Mouse (Mus musculus) spleen, adult 2 months (tissue): Measurements from ENCODE around the gene Ptk7. TPM values are rescaled to one million over a fixed set of nuclear protein-coding genes. Genes with fewer than 3 reads are reported as not detected.

Experiments
- DNase-seq, 2 experiments: peaks; one replicate each; pipeline versions ENCODE4 v3.0.0 to v3.0.0-alpha.2; 2012 to 2021; ENCODE audit warnings: low spot score in 2 of 2, low read depth in 1 of 2
- H3K27ac ChIP-seq: fragments of 200-500 bp; 2 replicates; pipeline ENCODE4 v1.5.1; 2012; ENCODE audit warnings: low read length, inconsistent platforms; ENCODE audit not compliant: insufficient read depth
- H3K27me3 ChIP-seq: fragments of 200-500 bp; 2 replicates; pipeline ENCODE4 v1.6.1; 2012; ENCODE audit warnings: mild to moderate bottlenecking, moderate library complexity, low read length, inconsistent platforms; ENCODE audit not compliant: control insufficient read depth, insufficient read depth
- H3K36me3 ChIP-seq: fragments of 200-500 bp; 2 replicates; pipeline ENCODE4 v1.6.1; 2012; ENCODE audit warnings: mild to moderate bottlenecking, low read length, inconsistent platforms; ENCODE audit not compliant: control insufficient read depth, insufficient read depth
- H3K4me1 ChIP-seq: fragments of 200-500 bp; 2 replicates; pipeline ENCODE4 v1.6.1; 2011; ENCODE audit warnings: inconsistent platforms; ENCODE audit not compliant: control insufficient read depth, insufficient read depth, insufficient read length
- H3K4me3 ChIP-seq: fragments of 200-500 bp; 2 replicates; pipeline ENCODE4 v1.5.1; 2011; ENCODE audit warnings: mild to moderate bottlenecking, inconsistent platforms; ENCODE audit not compliant: insufficient read depth, insufficient read length; ENCODE audit errors: extremely low read depth
- CTCF ChIP-seq: fragments of 200-500 bp; IDR thresholded peaks from 2 replicates; pipeline ENCODE4 v1.5.1; 2011; ENCODE audit warnings: mild to moderate bottlenecking, inconsistent platforms; ENCODE audit not compliant: insufficient read depth, insufficient read length, insufficient replicate concordance; ENCODE audit errors: extremely low read depth
- POLR2A ChIP-seq: fragments of 200-500 bp; IDR thresholded peaks from 2 replicates; pipeline ENCODE4 v1.6.1; 2011; ENCODE audit warnings: low read depth, low read length, inconsistent platforms
- WGBS: fragments of 180-500 bp; shearing (Covaris S2); methylation state at CpG from one replicate; pipeline ENCODE4 v1.1.7; 2018; 5-methylcytosine and 5-hydroxymethylcytosine counted together
- polyA plus RNA-seq: library from polyadenylated mRNA; depleted of rRNA; stranded (reverse); fragments of >200 nt; gene quantifications from 2 replicates; pipeline ENCODE4 v1.2.3, GENCODE M21; 2012

Gene Ptk7
- polyA plus RNA-seq, 1 experiment: 8.5 TPM

DNA sequence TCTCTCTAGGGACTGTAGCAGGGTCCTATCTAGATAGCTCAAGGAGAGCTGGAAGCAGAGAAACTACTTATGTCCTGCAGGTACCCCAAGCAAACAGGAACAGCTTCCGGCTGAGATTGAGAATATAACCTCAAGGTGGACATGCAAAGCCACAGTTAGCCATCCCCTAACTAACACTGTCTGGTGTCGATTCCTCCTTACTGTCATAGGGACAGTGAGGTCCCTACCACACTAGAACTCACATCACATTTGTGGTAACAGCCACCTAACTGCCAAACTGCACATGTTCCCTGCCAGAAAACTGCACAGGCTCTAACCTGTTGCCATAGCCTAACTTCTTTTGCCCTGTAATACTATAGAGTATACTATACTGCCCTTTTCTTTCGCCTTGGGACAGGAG lies 75.4 kb downstream of the Ptk7 start:
- 0 out of 2 replicates have a peak, but pooled peaks cover 2% of the 10 kb centered on the region for H3K27me3 ChIP-seq
- TF ChIP-seq POLR2A: no peak
- TF ChIP-seq CTCF: no peak
- no peak overlapping the region for H3K27ac ChIP-seq
- H3K4me3 ChIP-seq: no peak overlapping the region
- WGBS: 86% methylated on average over 3 of the region's 3 CpGs
- H3K36me3 ChIP-seq: peaks cover 20% of the 10 kb centered on the region
- DNase-seq: no peak
- peaks cover 8% of the 10 kb centered on the region; the same call in 1 of the 2 replicates for H3K4me1 ChIP-seq

DNA sequence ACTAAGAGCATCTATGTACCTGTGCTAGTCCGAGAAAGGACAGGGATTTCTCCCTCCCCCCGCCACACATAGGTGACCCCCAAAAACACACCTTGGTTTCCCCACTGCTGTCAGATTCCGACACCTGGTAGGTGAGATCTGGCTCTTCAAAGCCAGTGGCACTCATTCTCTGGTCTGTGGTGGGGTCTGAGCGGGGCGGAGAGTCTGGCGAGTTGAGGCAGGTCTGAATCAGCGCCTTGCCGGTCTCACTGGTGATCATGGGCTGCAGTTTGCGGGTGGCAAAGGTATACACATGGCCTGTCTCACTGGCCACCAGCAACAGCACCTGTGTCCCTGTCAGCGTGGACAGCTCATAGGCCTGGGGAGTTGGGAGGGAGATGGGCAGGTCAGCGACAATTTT lies 75.8 kb downstream of the Ptk7 start:
- peak overlapping the region; percentile 16; the same call in 1 of the 2 replicates for H3K4me3 ChIP-seq
- WGBS: 92% methylated on average over 11 of the region's 11 CpGs
- peaks cover 23% of the 10 kb centered on the region for H3K36me3 ChIP-seq
- TF ChIP-seq CTCF: no peak
- no peak for TF ChIP-seq POLR2A
- H3K27me3 ChIP-seq: 0 out of 2 replicates have a peak, but pooled peaks cover 2% of the 10 kb centered on the region
- peaks cover 8% of the 10 kb centered on the region; the same call in 1 of the 2 replicates for H3K4me1 ChIP-seq
- H3K27ac ChIP-seq: peak overlapping the region; percentile 53
- no peak for DNase-seq

DNA sequence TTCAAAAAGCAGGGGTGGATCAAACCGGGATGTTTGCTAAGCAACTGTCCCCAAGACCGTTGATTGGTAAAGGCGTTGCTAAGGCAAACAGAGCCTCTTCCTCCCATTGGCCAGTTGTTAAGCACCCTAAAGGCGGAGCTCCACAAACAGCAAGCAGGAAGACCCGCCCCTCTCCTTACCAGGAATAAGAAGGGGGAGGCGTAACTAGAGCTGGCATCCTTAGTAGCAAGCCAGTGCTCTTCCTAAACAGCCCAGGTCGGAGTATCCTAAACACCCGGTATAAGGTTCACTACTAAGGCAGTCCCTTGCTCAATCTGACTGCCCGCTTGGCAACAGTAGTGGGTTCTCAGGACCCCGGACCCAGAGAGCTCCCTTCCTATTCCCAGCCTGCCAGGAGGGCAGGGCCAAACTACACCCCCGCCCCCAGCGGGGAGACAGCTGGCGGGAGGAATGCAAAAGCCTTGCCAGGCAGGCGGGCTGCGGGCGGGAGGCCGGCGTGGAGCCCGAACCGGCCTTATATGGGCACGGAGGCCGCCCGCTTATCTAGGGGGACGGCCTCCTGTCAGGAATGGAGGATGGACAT lies 76.4 kb downstream of the Ptk7 start:
- WGBS: 61% methylated on average over 24 of the region's 24 CpGs
- Histone ChIP-seq H3K4me3 (peak overlapping the region; percentile 9; the same call in 1 of the 2 replicates), H3K36me3 (peaks cover 23% of the 10 kb centered on the region), H3K27ac (peak overlapping the region; percentile 56), H3K27me3 (0 out of 2 replicates have a peak, but pooled peaks cover 2% of the 10 kb centered on the region), H3K4me1 (peaks cover 8% of the 10 kb centered on the region; the same call in 1 of the 2 replicates)
- TF ChIP-seq POLR2A: no peak
- peak in 1 of 2 experiments; percentile 34 for DNase-seq

DNA sequence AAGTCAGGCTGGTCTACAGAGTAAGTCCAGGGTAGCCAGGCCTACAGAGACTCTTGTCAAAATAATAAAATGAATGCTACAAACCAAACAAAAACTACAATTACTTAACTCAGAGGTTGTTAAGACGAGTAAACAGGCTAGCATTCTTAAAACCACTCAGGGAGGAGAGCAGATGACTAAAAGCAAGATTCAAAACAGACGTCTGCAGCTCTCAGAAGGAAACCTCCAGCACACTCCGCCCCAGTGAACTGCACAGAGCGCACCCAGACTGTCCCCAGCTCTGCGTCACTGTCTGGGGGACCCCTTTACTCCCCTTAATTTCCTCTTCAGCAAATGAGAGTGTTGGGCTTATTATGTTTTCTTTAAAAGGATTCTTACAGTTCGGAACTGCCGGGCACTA lies 77.2 kb downstream of the Ptk7 start:
- no peak for DNase-seq
- H3K27me3 ChIP-seq: 0 out of 2 replicates have a peak, but pooled peaks cover 2% of the 10 kb centered on the region
- TF ChIP-seq POLR2A (no peak), CTCF (no peak)
- H3K4me1 ChIP-seq: peaks cover 8% of the 10 kb centered on the region; the same call in 1 of the 2 replicates
- peaks cover 23% of the 10 kb centered on the region for H3K36me3 ChIP-seq
- 92% methylated on average over 7 of the region's 7 CpGs for WGBS
- H3K4me3 ChIP-seq: no peak overlapping the region
- no peak overlapping the region for H3K27ac ChIP-seq

DNA sequence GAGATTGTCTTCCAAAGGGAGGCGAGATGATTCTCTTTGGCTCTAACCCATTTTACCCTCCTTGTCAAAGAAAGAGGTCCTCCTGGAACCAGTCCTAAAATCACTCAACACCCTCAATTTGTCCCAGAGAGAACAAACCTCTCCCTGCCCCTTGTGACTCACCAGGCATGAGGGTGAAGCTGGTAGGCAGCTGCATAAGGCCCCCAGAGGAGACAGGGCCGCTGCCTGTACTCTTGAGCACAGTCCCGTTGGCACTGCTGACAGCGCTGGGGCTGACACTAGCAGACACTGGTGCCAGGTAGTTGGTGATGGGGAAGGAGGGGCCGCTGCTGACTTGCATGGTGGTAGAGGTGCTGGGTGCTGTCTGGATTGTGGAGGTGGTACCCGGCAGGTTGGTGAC lies 77.9 kb downstream of the Ptk7 start:
- Histone ChIP-seq H3K27ac (no peak overlapping the region), H3K4me3 (no peak overlapping the region), H3K4me1 (peaks cover 8% of the 10 kb centered on the region), H3K27me3 (0 out of 2 replicates have a peak, but pooled peaks cover 2% of the 10 kb centered on the region), H3K36me3 (peaks cover 23% of the 10 kb centered on the region)
- 90% methylated on average over 6 of the region's 6 CpGs for WGBS
- TF ChIP-seq CTCF: no peak
- TF ChIP-seq POLR2A: no peak
- no peak for DNase-seq

DNA sequence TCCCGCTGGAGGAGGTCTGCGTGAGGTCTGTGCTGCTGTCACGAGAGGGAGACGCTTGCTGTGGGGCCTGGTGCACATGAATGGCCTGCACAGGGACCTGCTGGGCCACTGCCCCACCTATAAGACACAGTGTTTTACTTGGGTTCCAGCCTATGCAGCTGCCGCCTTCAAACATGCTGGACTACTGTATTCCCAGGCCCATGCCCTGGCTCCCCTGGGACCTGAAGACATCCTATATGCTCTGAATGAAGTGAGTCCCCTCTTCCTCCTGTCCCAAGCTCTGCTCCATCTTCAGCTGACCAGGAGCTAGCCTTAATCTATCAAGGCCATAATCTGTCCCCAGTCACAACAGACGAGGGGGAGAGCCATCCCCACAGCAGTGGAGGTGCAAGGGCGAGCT lies 78.4 kb downstream of the Ptk7 start:
- TF ChIP-seq POLR2A: no peak
- no peak for TF ChIP-seq CTCF
- H3K27me3 ChIP-seq: 0 out of 2 replicates have a peak, but pooled peaks cover 2% of the 10 kb centered on the region
- WGBS: 92% methylated on average over 7 of the region's 7 CpGs
- peaks cover 8% of the 10 kb centered on the region for H3K4me1 ChIP-seq
- H3K27ac ChIP-seq: no peak overlapping the region
- no peak overlapping the region for H3K4me3 ChIP-seq
- H3K36me3 ChIP-seq: peaks cover 23% of the 10 kb centered on the region
- no peak for DNase-seq

DNA sequence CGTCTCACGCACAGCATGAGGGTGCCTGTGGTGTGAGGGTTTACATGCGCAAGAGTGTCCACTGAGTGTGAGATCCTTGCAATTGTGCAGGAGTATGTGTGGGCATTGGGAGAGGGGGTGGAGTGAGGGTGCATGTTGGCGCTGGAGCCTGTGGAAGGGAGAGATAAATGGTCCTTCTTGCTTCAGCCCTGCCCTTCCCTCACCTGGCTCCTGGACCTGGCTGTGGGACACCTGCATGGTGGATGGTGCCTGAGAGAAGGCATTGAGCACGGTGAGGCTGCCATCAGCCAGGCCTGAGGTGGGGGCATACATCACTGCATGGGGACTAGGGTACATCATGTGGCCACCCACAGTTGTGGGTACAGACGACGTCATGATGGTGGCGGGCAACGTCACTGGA lies 79.7 kb downstream of the Ptk7 start:
- TF ChIP-seq POLR2A (no peak), CTCF (no peak)
- H3K4me3 ChIP-seq: no peak overlapping the region
- WGBS: 92% methylated on average over 9 of the region's 9 CpGs
- peaks cover 6% of the 10 kb centered on the region for H3K4me1 ChIP-seq
- no peak for DNase-seq
- H3K27ac ChIP-seq: no peak overlapping the region
- peaks cover 23% of the 10 kb centered on the region for H3K36me3 ChIP-seq
- H3K27me3 ChIP-seq: no peaks in the 10 kb centered on the region
